Mouse (Mus musculus): ENCODE measurements around the gene Tmem51.

DNA sequence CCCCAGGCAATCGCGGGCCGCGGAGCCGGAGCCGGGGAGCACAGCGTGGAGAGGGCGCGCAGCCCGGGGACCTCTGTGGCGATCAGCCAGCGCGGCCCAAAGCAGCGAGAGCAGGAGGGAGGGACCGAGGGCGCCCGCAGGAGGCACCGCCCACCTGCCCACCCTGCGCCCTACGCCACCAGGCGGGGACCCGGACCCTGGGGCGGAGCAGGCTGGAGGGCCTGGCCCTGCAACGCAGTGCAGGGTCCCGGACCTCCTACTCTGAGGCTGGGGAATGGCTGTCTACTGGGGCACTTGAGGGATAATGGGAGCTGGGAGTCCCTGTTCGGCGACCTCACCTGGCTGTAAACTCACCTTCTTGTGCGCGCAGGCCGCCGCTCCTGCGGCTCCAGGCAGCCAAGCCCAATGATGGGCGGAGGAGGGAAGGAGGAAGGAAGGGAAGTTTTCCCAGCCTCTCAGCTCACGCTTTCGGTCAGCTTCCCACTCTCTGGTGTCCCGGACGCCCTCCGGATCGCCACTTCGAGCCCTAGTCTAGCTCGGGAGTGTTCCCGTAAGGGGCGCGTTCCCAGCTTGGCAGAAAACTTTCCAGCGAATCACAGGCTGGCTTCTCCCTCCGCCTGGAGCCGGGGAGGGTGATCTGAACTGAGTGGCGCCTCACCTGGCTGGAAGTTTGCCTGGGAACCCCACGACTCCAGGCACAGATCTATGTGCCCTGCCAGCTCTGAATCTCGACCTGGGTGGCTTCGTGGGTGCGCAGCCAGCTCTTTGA, at the start of gene Tmem51:
- peak; percentile 49; the same call in 1 of the 2 replicates for TF ChIP-seq CTCF (IDR thresholded peaks at IDR 0.05; ENCODE audit: low read depth)
- TF ChIP-seq EP300 (optimal IDR thresholded peaks at IDR 0.05) = no peak

Data from stomach, postnatal 0 days (tissue).